Comparison of ENCODE assay signal across 8 mouse cellular contexts in the genomic region with DNA sequence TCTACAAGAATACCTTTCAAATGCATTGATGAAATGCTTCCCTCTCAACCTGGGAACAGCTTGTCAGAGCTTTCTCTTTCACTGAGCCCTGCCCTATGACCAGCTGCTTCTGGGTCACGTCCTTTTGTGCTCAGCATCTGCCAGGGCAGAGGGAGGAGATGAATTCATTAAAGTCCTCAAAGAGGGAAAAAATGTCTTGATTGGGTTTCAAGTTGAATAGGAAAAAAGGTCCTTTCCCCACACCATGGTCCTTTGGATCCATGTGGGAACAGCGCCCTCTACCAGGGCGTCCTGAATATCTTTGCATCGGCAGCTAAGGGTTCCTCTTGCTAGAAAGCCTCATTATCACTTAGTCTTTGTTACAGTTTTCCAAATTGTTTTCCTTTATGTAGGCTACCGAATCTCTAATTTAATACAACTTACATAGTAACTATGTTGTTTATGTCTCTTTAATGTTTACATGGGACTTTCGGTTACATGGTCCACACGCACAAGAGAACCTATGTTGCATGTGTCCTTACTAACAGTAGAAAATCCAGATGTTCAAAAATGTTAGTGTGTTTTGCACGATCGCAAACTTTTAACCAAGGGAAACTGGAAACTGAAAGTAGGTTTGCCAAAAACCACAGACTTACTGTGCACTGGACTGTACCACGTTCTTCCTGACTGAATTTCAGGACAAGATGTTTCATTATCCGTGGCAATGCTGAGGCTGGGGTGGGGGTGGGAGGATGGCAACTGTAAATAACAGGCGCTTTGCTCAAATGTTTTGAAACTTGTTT.
DNase-seq lines count a peak whose midpoint lies in the region; ATAC-seq lines count a peak whose summit lies in the region.

No protein-coding gene starts in this region.

- H3K27ac ChIP-seq in midbrain, embryonic 10.5 days (replicated peaks), result peak overlapping the region; percentile 78
- no peak overlapping the region for H3K27ac ChIP-seq in midbrain, embryonic 16.5 days (ENCODE audit: low read length)
- H3K27ac ChIP-seq in hindbrain, embryonic 12.5 days, result no peak overlapping the region
- H3K27ac ChIP-seq in neural tube, embryonic 12.5 days, result no peak overlapping the region

- intact Hi-C loops in left cerebral cortex, postnatal 36 days (cut with DNase I), result loop anchor here (2.0 kb wide), 1 partner anchor 123 kb away; no protein-coding TSS in a partner anchor

- peaks cover 38% of the 10 kb centered on the region for H3K4me1 ChIP-seq in midbrain, embryonic 10.5 days
- H3K4me1 ChIP-seq in midbrain, embryonic 16.5 days (ENCODE audit: control insufficient read depth, insufficient read depth, low read length), result no peaks in the 10 kb centered on the region
- H3K4me1 ChIP-seq in hindbrain, embryonic 12.5 days, result no peaks in the 10 kb centered on the region
- H3K4me1 ChIP-seq in neural tube, embryonic 12.5 days, result no peaks in the 10 kb centered on the region

- no peaks in the 10 kb centered on the region for H3K27me3 ChIP-seq in midbrain, embryonic 10.5 days (ENCODE audit: low read depth, poor library complexity, severe bottlenecking)
- H3K27me3 ChIP-seq in midbrain, embryonic 16.5 days (ENCODE audit: control insufficient read depth, insufficient read depth, low read depth, low read length), result no peaks in the 10 kb centered on the region
- no peaks in the 10 kb centered on the region for H3K27me3 ChIP-seq in hindbrain, embryonic 12.5 days
- H3K27me3 ChIP-seq in neural tube, embryonic 12.5 days (replicated peaks), result no peaks in the 10 kb centered on the region

- H3K9ac ChIP-seq in midbrain, embryonic 16.5 days (ENCODE audit: low read depth, low read length), result no peak overlapping the region
- H3K9ac ChIP-seq in hindbrain, embryonic 12.5 days, result no peak overlapping the region
- no peak overlapping the region for H3K9ac ChIP-seq in neural tube, embryonic 12.5 days

- no peak overlapping the region for H3K4me2 ChIP-seq in midbrain, embryonic 16.5 days (ENCODE audit: low read length)
- no peak overlapping the region for H3K4me2 ChIP-seq in hindbrain, embryonic 12.5 days (replicated peaks)
- no peak overlapping the region for H3K4me2 ChIP-seq in neural tube, embryonic 12.5 days (replicated peaks)

- DNase-seq in midbrain, embryonic 10.5 days (ENCODE audit: low spot score), result peak; percentile 83
- peak; percentile 22 for DNase-seq in WW6 (ENCODE audit: low read depth, low spot score)
- DNase-seq in embryo, embryonic 10.5 days (ENCODE audit: low spot score), result peak; percentile 94
- peak; percentile 26 to 34 for DNase-seq in left cerebral cortex, postnatal 36 days (ENCODE audit: low spot score in 2 of 2)

- no peak; the same call in 1 of the 2 replicates for ATAC-seq in midbrain, embryonic 16.5 days
- ATAC-seq in hindbrain, embryonic 12.5 days (ENCODE audit: low FRiP score), result peak; percentile 46; the same call in 1 of the 2 replicates
- ATAC-seq in neural tube, embryonic 12.5 days (ENCODE audit: low FRiP score, low read depth), result 0 out of 2 replicates have a peak, but pooled peaks have one; percentile 41
- ATAC-seq in erythroid progenitor cell, adult 5-6 weeks (replicated peaks; ENCODE audit: low FRiP score, poor library complexity, severe bottlenecking), result no peak

- 51% methylated on average over 12 of the region's 12 CpGs for WGBS in midbrain, embryonic 10.5 days
- WGBS in midbrain, embryonic 16.5 days, result 53% methylated on average over 12 of the region's 12 CpGs
- 52% methylated on average over 12 of the region's 12 CpGs for WGBS in hindbrain, embryonic 12.5 days
- 53% methylated on average over 12 of the region's 12 CpGs for WGBS in neural tube, embryonic 12.5 days

- no peak overlapping the region for H3K4me3 ChIP-seq in midbrain, embryonic 10.5 days
- H3K4me3 ChIP-seq in midbrain, embryonic 16.5 days (ENCODE audit: low read depth, low read length), result no peak overlapping the region
- H3K4me3 ChIP-seq in hindbrain, embryonic 12.5 days, result no peak overlapping the region
- no peak overlapping the region for H3K4me3 ChIP-seq in neural tube, embryonic 12.5 days

- no peaks in the 10 kb centered on the region for H3K9me3 ChIP-seq in midbrain, embryonic 10.5 days (replicated peaks)
- no peaks in the 10 kb centered on the region for H3K9me3 ChIP-seq in midbrain, embryonic 16.5 days (replicated peaks; ENCODE audit: control insufficient read depth, low read length, poor library complexity, severe bottlenecking)
- H3K9me3 ChIP-seq in hindbrain, embryonic 12.5 days (replicated peaks), result no peaks in the 10 kb centered on the region
- H3K9me3 ChIP-seq in neural tube, embryonic 12.5 days, result no peaks in the 10 kb centered on the region

- no peaks in the 10 kb centered on the region for H3K36me3 ChIP-seq in midbrain, embryonic 10.5 days
- H3K36me3 ChIP-seq in midbrain, embryonic 16.5 days (ENCODE audit: control insufficient read depth, insufficient read depth, low read length), result no peaks in the 10 kb centered on the region
- H3K36me3 ChIP-seq in hindbrain, embryonic 12.5 days, result no peaks in the 10 kb centered on the region
- H3K36me3 ChIP-seq in neural tube, embryonic 12.5 days, result no peaks in the 10 kb centered on the region

Comparison
In these comparisons a context has a peak if more than half of its experiments do, and no peak if none do; other contexts are left out.
1. DNase-seq: peak in every context shown above with its lines; median percentile 94 in embryo, embryonic 10.5 days; 83 in midbrain, embryonic 10.5 days; 30 in left cerebral cortex, postnatal 36 days; 22 in WW6.
2. ATAC-seq: peak in hindbrain, embryonic 12.5 days (single experiment) and neural tube, embryonic 12.5 days (single experiment); none in midbrain, embryonic 16.5 days (single experiment) and erythroid progenitor cell, adult 5-6 weeks (single experiment).